Mouse (Mus musculus): Measurements from ENCODE around the gene Naglu. TPM values are rescaled to one million over a fixed set of nuclear protein-coding genes. Genes with fewer than 3 reads are reported as not detected.
"Not testable (repeated sequence)": the region's sequence is repeated elsewhere in the genome, so short reads cannot be mapped to it uniquely, and the experiment has no call there.

Gene Naglu
- polyA plus RNA-seq, 1 experiment from 2014 or later: 5.2 TPM

DNA sequence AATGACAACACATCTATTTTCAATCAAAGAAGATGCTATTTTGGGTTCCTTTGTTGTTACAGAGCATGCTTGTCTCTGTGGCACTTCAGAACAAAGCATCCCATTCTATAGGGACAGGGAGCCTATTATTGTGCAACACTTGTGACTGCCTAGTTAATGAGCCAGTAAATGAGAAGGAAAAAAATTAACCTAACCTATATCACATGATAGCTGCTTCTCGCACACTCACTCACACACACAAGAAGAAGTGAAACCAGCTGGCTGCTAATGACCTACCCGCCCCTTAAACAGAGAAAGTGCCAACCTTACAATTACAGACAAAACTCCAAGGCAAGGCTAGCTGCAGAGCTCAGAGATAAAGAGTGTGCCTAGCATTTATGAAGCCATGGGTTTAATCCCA lies 45.8 kb downstream of the Naglu start:
- H3K4me1 ChIP-seq (ENCODE audit: control insufficient read depth, insufficient read depth, low read length): peaks cover 9% of the 10 kb centered on the region
- 72% methylated on average over 2 of the region's 2 CpGs for WGBS
- no peaks in the 10 kb centered on the region for H3K9me3 ChIP-seq (ENCODE audit: control insufficient read depth, low read length)
- ATAC-seq (ENCODE audit: insufficient number of reproducible peaks, low FRiP score, low TSS enrichment, low read depth) (no peak), DNase-seq (ENCODE audit: low spot score) (no peak)
- no peak overlapping the region for H3K27ac ChIP-seq (replicated peaks; ENCODE audit: low read depth, low read length)
- H3K4me2 ChIP-seq (ENCODE audit: low read depth, severe bottlenecking): no peak overlapping the region
- peaks cover 2% of the 10 kb centered on the region; the same call in 1 of the 2 replicates for H3K36me3 ChIP-seq (ENCODE audit: control insufficient read depth, insufficient read depth, low read length)
- no peak overlapping the region for H3K9ac ChIP-seq (ENCODE audit: low read length)
- H3K27me3 ChIP-seq (ENCODE audit: control insufficient read depth, insufficient read depth, low read length): no peaks in the 10 kb centered on the region
- H3K4me3 ChIP-seq (ENCODE audit: low read depth, low read length): no peak overlapping the region

DNA sequence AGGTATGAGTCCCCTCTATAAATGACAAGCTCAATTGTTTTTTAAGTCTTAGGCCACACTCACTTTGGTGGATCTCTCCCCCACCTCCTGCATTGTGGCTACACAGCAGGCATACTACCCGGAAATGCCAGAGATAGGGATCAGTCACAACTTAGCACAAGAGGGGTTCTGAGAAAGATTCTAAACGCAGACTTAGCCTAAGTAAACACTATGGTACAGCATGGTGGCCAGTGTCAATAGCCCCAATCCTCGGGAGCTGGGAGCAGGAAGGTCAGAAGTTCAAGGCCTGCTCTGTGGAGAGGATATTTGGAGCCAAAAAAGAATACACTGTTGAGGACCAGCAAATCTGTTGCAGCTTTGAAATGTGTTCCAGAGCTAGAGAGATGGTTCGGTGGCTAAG lies 48.3 kb downstream of the Naglu start:
- DNase-seq (ENCODE audit: low spot score) (no peak), ATAC-seq (ENCODE audit: insufficient number of reproducible peaks, low FRiP score, low TSS enrichment, low read depth) (no peak)
- WGBS: 57% methylated on average over 4 of the region's 4 CpGs
- Histone ChIP-seq H3K4me1 (ENCODE audit: control insufficient read depth, insufficient read depth, low read length) (peaks cover 12% of the 10 kb centered on the region), H3K4me3 (ENCODE audit: low read depth, low read length) (peak overlapping the region; percentile 97), H3K9ac (ENCODE audit: low read length) (no peak overlapping the region), H3K4me2 (ENCODE audit: low read depth, severe bottlenecking) (peak overlapping the region; percentile 92), H3K36me3 (ENCODE audit: control insufficient read depth, insufficient read depth, low read length) (peaks cover 1% of the 10 kb centered on the region; the same call in 1 of the 2 replicates), H3K27me3 (ENCODE audit: control insufficient read depth, insufficient read depth, low read length) (no peaks in the 10 kb centered on the region), H3K9me3 (ENCODE audit: control insufficient read depth, low read length) (no peaks in the 10 kb centered on the region), H3K27ac (replicated peaks; ENCODE audit: low read depth, low read length) (no peak overlapping the region)

DNA sequence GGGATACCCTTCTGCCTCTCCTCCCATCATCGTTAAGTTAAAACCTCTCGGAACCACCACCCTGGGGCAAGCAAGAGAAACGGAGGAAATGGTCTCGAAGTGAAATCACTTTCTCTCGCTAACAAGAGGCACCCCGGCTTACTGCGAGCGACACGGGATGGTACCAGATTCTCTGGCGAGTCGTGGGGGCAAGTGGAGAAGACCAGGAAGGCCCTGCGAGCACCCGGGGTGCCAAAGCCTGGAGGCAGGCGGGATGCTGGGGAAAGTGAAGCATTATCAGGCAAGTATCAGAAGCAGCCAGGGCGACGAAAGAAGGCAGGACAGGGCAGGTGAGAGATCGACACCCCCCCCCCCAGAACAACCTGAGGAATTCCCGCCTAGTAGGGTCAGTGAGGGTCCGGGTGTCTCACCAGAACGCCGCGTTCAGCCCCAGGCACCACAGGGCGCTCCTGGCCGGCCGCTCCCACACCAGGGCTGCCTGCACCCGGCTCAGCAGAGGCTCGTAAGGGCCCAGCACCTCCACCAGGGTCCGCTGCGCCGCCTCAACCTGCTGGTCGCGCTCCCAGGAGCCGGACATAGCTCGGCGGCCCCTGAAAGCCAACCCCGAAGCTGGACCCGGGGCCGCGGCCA lies 49.4 kb downstream of the Naglu start:
- peak; percentile 72; the same call in 1 of the 2 replicates for ATAC-seq (ENCODE audit: insufficient number of reproducible peaks, low FRiP score, low TSS enrichment, low read depth)
- no peaks in the 10 kb centered on the region for H3K9me3 ChIP-seq (ENCODE audit: control insufficient read depth, low read length)
- no peak for DNase-seq (ENCODE audit: low spot score)
- peak overlapping the region; percentile 92 for H3K4me2 ChIP-seq (ENCODE audit: low read depth, severe bottlenecking)
- no peaks in the 10 kb centered on the region for H3K27me3 ChIP-seq (ENCODE audit: control insufficient read depth, insufficient read depth, low read length)
- no peaks in the 10 kb centered on the region for H3K36me3 ChIP-seq (ENCODE audit: control insufficient read depth, insufficient read depth, low read length)
- peak overlapping the region; percentile 97 for H3K4me3 ChIP-seq (ENCODE audit: low read depth, low read length)
- WGBS: under 1% methylated on average over 39 of the region's 39 CpGs
- peak overlapping the region; percentile 45; the same call in 1 of the 2 replicates for H3K27ac ChIP-seq (replicated peaks; ENCODE audit: low read depth, low read length)
- peak overlapping the region; percentile 92 for H3K9ac ChIP-seq (ENCODE audit: low read length)
- peaks cover 12% of the 10 kb centered on the region for H3K4me1 ChIP-seq (ENCODE audit: control insufficient read depth, insufficient read depth, low read length)

DNA sequence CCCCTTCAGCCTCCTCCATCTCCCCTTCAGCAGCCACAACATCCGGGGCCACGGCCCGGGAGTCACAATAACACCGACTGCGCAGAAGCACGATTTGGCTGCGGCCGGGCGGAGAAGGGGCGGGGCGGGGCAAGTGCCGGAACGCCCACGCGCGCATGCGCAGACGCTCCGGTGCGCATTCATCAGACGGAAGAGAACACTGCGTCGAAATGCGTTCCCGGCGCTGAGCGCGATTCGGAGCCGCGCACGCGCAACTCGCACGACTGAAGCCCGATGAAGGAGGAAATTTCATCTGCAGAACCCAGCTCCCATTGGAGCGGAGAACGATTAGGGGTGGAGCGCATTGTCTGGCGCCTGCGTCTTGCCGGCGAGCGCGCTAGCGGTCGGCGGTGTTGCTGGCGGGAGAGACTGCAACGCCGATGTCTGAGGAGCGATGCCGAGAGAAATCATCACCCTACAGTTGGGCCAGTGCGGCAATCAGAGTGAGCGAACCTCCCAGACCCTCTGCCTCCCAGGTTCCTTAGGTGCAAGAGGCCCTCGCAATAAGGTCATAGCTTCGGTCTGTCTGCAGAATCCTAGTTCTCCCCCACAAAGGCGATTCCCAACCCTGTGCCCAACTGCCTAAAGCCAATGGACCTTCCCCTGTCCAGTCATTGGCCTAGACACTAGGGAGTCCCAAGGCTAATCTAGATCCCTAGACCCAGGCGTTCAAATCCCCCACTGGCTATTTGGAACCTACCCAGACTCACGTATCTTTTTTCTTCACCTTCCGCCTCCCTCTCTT lies 50.1 kb downstream of the Naglu start, which contains the start of the genes Retreg3 and Tubg1:
TSS of gene Retreg3 (minus strand) at position 133 of the 784 bp plus-strand sequence.
TSS of gene Tubg1 (plus strand) at position 178 of the 784 bp plus-strand sequence.
- peak within 1 kb of the TSS; percentile 97 for H3K4me3 ChIP-seq (ENCODE audit: low read depth, low read length)
- no peaks in the 10 kb centered on the region for H3K9me3 ChIP-seq (ENCODE audit: control insufficient read depth, low read length)
- no peaks in the 10 kb centered on the region; the same call in 1 of the 2 replicates for H3K36me3 ChIP-seq (ENCODE audit: control insufficient read depth, insufficient read depth, low read length)
- peak within 1 kb of the TSS; percentile 86 for H3K27ac ChIP-seq (replicated peaks; ENCODE audit: low read depth, low read length)
- ATAC-seq (ENCODE audit: insufficient number of reproducible peaks, low FRiP score, low TSS enrichment, low read depth) (peak; percentile 91), DNase-seq (ENCODE audit: low spot score) (peak; percentile 99)
- peak within 1 kb of the TSS; percentile 93 for H3K4me2 ChIP-seq (ENCODE audit: low read depth, severe bottlenecking)
- peaks cover 12% of the 10 kb centered on the region for H3K4me1 ChIP-seq (ENCODE audit: control insufficient read depth, insufficient read depth, low read length)
- H3K9ac ChIP-seq (ENCODE audit: low read length): peak within 1 kb of the TSS; percentile 92
- WGBS: under 1% methylated on average over 61 of the region's 61 CpGs
- no peaks in the 10 kb centered on the region for H3K27me3 ChIP-seq (ENCODE audit: control insufficient read depth, insufficient read depth, low read length)

DNA sequence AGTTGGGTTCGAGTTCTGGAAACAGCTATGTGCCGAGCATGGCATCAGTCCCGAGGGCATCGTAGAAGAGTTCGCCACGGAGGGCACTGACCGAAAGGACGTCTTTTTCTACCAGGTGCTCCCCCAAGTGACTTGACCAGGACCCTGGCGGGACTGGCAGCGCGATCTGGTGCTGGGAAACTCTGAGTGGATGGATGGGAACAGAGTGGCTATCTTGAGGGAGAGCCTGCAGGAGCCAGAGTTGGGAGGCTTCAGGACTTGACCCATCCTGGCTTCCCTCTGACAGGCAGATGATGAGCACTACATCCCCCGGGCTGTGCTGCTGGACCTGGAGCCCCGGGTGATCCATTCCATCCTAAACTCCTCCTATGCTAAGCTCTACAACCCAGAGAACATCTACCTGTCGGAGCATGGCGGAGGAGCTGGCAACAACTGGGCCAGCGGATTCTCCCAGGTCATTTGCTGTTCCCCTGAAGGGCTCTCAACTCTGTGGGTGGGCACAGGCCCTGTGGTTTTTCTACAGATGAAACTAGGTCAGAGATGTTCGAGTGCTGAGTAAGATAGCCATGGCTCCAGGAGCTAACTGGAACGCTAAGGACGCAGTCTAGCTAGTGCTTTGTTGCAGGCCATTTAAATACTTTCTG lies 50.9 kb downstream of the Naglu start:
- Histone ChIP-seq H3K27me3 (ENCODE audit: control insufficient read depth, insufficient read depth, low read length) (no peaks in the 10 kb centered on the region), H3K4me1 (ENCODE audit: control insufficient read depth, insufficient read depth, low read length) (peaks cover 12% of the 10 kb centered on the region), H3K9ac (ENCODE audit: low read length) (peak overlapping the region; percentile 91), H3K4me3 (ENCODE audit: low read depth, low read length) (peak overlapping the region; percentile 97), H3K27ac (replicated peaks; ENCODE audit: low read depth, low read length) (peak overlapping the region; percentile 86), H3K36me3 (ENCODE audit: control insufficient read depth, insufficient read depth, low read length) (peaks cover 4% of the 10 kb centered on the region), H3K4me2 (ENCODE audit: low read depth, severe bottlenecking) (peak overlapping the region; percentile 93), H3K9me3 (ENCODE audit: control insufficient read depth, low read length) (no peaks in the 10 kb centered on the region)
- DNase-seq (ENCODE audit: low spot score) (no peak), ATAC-seq (ENCODE audit: insufficient number of reproducible peaks, low FRiP score, low TSS enrichment, low read depth) (no peak)
- 28% methylated on average over 19 of the region's 19 CpGs for WGBS

DNA sequence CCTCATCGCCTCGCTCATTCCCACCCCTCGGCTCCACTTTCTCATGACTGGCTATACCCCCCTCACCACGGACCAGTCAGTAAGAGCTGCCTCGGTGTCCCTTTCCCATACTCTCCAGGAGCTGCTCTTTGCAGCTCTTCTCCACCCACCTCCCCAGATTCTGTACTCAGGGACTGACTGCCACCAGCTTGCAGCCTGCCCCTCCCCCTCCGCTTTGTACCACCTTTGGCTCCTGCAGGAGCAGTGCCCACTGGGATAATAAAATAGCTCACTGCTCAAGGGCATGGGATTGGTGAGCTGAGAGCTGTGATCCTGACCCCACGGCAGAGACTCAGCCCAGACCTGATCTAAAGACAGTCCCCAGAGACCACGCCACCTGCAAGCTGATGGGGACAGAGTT lies 54.7 kb downstream of the Naglu start:
- ATAC-seq (ENCODE audit: insufficient number of reproducible peaks, low FRiP score, low TSS enrichment, low read depth); H3K27ac ChIP-seq (replicated peaks; ENCODE audit: low read depth, low read length); H3K27me3 ChIP-seq (ENCODE audit: control insufficient read depth, insufficient read depth, low read length); H3K4me1 ChIP-seq (ENCODE audit: control insufficient read depth, insufficient read depth, low read length); H3K4me3 ChIP-seq (ENCODE audit: low read depth, low read length); H3K9me3 ChIP-seq (ENCODE audit: control insufficient read depth, low read length); H3K9ac ChIP-seq (ENCODE audit: low read length); DNase-seq (ENCODE audit: low spot score); H3K4me2 ChIP-seq (ENCODE audit: low read depth, severe bottlenecking): not testable (repeated sequence)
- H3K36me3 ChIP-seq (ENCODE audit: control insufficient read depth, insufficient read depth, low read length): peaks cover 13% of the 10 kb centered on the region
- 93% methylated on average over 8 of the region's 8 CpGs for WGBS

DNA sequence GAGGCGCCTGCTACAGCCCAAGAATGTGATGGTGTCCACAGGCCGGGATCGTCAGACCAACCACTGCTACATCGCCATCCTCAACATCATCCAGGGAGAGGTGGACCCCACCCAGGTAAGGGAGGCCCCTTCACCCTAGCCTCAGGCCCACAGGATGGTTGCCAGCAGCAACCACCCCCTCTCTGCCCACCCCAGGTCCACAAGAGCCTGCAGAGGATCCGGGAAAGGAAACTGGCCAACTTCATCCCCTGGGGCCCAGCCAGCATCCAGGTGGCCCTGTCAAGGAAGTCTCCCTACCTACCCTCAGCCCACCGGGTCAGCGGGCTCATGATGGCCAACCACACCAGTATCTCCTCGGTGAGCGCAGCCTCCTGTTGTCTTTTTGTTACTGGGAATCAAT lies 55.2 kb downstream of the Naglu start:
- 96% methylated on average over 7 of the region's 9 CpGs for WGBS

DNA sequence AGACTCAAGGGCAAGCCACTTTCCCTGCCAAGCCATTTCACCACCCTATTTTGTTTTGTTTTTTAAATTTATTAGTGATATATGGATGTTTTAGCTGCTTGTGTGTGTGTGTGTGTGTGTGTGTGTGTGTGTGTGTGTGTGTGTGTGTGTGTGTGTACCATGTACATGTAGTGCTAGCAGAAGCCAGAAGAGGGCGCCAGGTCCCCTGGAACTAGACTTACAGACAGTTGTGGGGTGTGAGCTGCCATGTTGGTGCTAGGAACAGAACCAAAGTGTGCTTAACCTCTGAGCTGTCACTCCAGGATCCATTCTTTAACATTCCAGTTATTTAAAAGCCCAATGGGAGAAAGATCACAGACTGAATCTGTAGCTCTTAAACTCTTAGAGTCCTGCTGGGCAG lies 57.3 kb downstream of the Naglu start:
- H3K27me3 ChIP-seq (ENCODE audit: control insufficient read depth, insufficient read depth, low read length): no peaks in the 10 kb centered on the region
- ATAC-seq (ENCODE audit: insufficient number of reproducible peaks, low FRiP score, low TSS enrichment, low read depth): no peak
- H3K9ac ChIP-seq (ENCODE audit: low read length): no peak overlapping the region
- H3K36me3 ChIP-seq (ENCODE audit: control insufficient read depth, insufficient read depth, low read length): peaks cover 13% of the 10 kb centered on the region
- 94% methylated on average over 1 of the region's 1 CpGs for WGBS
- no peak for DNase-seq (ENCODE audit: low spot score)
- H3K4me2 ChIP-seq (ENCODE audit: low read depth, severe bottlenecking): no peak overlapping the region
- H3K27ac ChIP-seq (replicated peaks; ENCODE audit: low read depth, low read length): no peak overlapping the region
- no peak overlapping the region for H3K4me3 ChIP-seq (ENCODE audit: low read depth, low read length)
- H3K9me3 ChIP-seq (ENCODE audit: control insufficient read depth, low read length): no peaks in the 10 kb centered on the region
- H3K4me1 ChIP-seq (ENCODE audit: control insufficient read depth, insufficient read depth, low read length): no peaks in the 10 kb centered on the region

More for the DNA sequence above, 55.2 kb downstream of the Naglu start:
- peaks cover 13% of the 10 kb centered on the region for H3K36me3 ChIP-seq (ENCODE audit: control insufficient read depth, insufficient read depth, low read length)
- H3K4me1 ChIP-seq (ENCODE audit: control insufficient read depth, insufficient read depth, low read length); H3K27me3 ChIP-seq (ENCODE audit: control insufficient read depth, insufficient read depth, low read length); DNase-seq (ENCODE audit: low spot score); H3K27ac ChIP-seq (replicated peaks; ENCODE audit: low read depth, low read length); H3K9ac ChIP-seq (ENCODE audit: low read length); H3K4me2 ChIP-seq (ENCODE audit: low read depth, severe bottlenecking); ATAC-seq (ENCODE audit: insufficient number of reproducible peaks, low FRiP score, low TSS enrichment, low read depth); H3K4me3 ChIP-seq (ENCODE audit: low read depth, low read length); H3K9me3 ChIP-seq (ENCODE audit: control insufficient read depth, low read length): not testable (repeated sequence)

All from limb, embryonic 11.5 days (tissue).